Mouse (Mus musculus): ENCODE measurements around the gene Mt2. TPM values are rescaled to one million over a fixed set of nuclear protein-coding genes. Genes with fewer than 3 reads are reported as not detected.
A peak's percentile ranks its signal among the peaks of the same experiment; 100 is the strongest.

Gene Mt2
- total and polyA plus RNA-seq, 2 experiments from 2014 or later = 83.0 to 87.5 TPM

DNA sequence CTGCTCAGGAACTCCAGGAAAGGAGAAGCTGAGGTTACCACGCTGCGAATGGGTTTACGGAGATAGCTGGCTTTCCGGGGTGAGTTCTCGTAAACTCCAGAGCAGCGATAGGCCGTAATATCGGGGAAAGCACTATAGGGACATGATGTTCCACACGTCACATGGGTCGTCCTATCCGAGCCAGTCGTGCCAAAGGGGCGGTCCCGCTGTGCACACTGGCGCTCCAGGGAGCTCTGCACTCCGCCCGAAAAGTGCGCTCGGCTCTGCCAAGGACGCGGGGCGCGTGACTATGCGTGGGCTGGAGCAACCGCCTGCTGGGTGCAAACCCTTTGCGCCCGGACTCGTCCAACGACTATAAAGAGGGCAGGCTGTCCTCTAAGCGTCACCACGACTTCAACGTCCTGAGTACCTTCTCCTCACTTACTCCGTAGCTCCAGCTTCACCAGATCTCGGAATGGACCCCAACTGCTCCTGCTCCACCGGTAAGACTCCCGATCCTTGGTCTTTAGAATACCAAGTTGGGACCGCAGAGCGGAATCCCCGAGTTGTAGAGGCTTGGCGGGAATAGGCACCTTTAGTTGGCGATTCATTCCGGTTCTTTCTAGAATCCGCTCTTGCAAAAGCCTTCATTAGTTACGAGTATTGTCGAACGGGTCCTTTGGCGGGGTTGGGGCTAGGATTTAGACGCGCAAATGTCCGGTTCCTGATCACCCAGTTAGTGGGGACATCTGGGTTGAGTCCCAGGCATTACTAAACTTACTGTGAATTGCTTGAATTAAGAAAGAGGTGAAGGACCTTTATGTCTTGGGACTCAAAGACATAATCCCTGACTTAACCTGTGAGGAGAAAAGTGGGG, 6.6 kb downstream of the Mt2 start, which contains the start of gene Mt1:
TSS of gene Mt1 (plus strand) at position 226 of the 856 bp plus-strand sequence.
- Histone ChIP-seq H3K4me3 (ENCODE audit: low read depth, low read length) (peak within 1 kb of the TSS; percentile 62), H3K9me3 (replicated peaks; ENCODE audit: control insufficient read depth, low read length) (no peaks in the 10 kb centered on the region), H3K4me2 (ENCODE audit: low read depth, low read length) (peak within 1 kb of the TSS; percentile 61), H3K27me3 (ENCODE audit: control insufficient read depth, insufficient read depth, low read length) (peaks cover 5% of the 10 kb centered on the region; the same call in 1 of the 2 replicates), H3K27ac (ENCODE audit: low read depth) (peak within 1 kb of the TSS; percentile 95), H3K4me1 (ENCODE audit: control insufficient read depth, insufficient read depth) (peaks cover 15% of the 10 kb centered on the region; the same call in 1 of the 2 replicates), H3K9ac (replicated peaks; ENCODE audit: low read depth, low read length) (peak within 1 kb of the TSS; percentile 75), H3K36me3 (replicated peaks; ENCODE audit: control insufficient read depth, insufficient read depth, low read length) (no peaks in the 10 kb centered on the region)
- under 1% methylated on average over 50 of the region's 50 CpGs for WGBS
- no peak for TF ChIP-seq CTCF (IDR thresholded peaks at IDR 0.05; ENCODE audit: low read depth)
- peak; percentile 91 for TF ChIP-seq EP300 (IDR thresholded peaks at IDR 0.05; ENCODE audit: low read depth)
- ATAC-seq (ENCODE audit: insufficient read depth, low read depth) = peak; percentile 93
- DNase-seq (ENCODE audit: low spot score) = peak; percentile 93

DNA sequence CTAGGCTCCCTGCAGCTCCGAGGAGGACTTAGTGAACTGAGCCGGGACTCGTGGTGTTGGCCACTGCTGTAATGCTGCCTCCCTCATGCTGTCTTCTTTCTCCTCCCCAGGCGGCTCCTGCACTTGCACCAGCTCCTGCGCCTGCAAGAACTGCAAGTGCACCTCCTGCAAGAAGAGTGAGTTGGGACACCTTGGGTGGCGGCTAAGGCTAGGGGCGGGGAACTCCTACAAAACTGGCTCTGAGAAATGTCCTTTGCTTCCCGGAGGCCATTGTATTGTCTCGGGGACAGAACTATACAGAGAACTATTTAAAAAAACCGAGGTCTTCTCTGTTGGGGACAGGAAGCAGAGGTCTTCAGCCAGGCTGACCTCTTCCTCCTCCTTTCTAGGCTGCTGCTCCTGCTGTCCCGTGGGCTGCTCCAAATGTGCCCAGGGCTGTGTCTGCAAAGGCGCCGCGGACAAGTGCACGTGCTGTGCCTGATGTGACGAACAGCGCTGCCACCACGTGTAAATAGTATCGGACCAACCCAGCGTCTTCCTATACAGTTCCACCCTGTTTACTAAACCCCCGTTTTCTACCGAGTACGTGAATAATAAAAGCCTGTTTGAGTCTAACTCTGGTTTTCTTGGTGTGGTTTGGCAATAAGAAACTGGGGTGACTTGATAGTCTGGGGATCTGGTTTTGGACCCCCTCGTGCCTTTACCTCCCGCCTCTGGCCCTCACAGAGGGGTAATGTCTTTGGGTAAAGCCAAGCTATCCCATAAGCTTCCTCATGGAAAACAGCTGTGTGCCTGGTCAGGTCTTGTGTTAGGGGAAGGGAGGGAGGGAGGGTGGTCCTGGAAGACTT, 7.5 kb downstream of the Mt2 start:
- Histone ChIP-seq H3K9me3 (replicated peaks; ENCODE audit: control insufficient read depth, low read length) (no peaks in the 10 kb centered on the region), H3K27ac (ENCODE audit: low read depth) (peak overlapping the region; percentile 95), H3K27me3 (ENCODE audit: control insufficient read depth, insufficient read depth, low read length) (peaks cover 6% of the 10 kb centered on the region; the same call in 1 of the 2 replicates), H3K4me2 (ENCODE audit: low read depth, low read length) (peak overlapping the region; percentile 61), H3K4me1 (ENCODE audit: control insufficient read depth, insufficient read depth) (peaks cover 15% of the 10 kb centered on the region; the same call in 1 of the 2 replicates), H3K36me3 (replicated peaks; ENCODE audit: control insufficient read depth, insufficient read depth, low read length) (no peaks in the 10 kb centered on the region), H3K4me3 (ENCODE audit: low read depth, low read length) (peak overlapping the region; percentile 62), H3K9ac (replicated peaks; ENCODE audit: low read depth, low read length) (peak overlapping the region; percentile 75)
- 5% methylated on average over 25 of the region's 25 CpGs for WGBS
- no peak for TF ChIP-seq CTCF (IDR thresholded peaks at IDR 0.05; ENCODE audit: low read depth)
- TF ChIP-seq EP300 (IDR thresholded peaks at IDR 0.05; ENCODE audit: low read depth) = no peak
- ATAC-seq (ENCODE audit: insufficient read depth, low read depth) (no peak), DNase-seq (ENCODE audit: low spot score) (no peak)

DNA sequence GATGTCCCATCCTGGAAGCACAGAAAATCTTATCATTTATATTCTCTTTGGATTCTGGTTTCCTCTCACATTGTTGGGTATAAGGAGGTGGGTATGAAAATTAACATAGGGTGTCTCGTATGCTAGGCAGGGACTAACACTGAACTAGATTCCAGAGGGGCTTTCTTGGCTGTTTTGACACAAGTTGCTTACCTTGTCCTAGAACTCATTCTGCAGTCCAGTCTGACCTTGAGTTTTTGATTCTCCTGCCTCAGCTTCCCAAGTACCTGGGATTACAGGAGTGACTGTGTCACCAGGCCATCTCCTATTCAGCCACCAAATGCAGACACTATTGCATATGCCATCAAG, 8.1 kb downstream of the Mt2 start:
- WGBS = 92% methylated on average over 1 of the region's 1 CpGs
- H3K27ac ChIP-seq (ENCODE audit: low read depth) = no peak overlapping the region
- H3K36me3 ChIP-seq (replicated peaks; ENCODE audit: control insufficient read depth, insufficient read depth, low read length) = no peaks in the 10 kb centered on the region
- H3K9me3 ChIP-seq (replicated peaks; ENCODE audit: control insufficient read depth, low read length) = no peaks in the 10 kb centered on the region
- peak overlapping the region; percentile 62 for H3K4me3 ChIP-seq (ENCODE audit: low read depth, low read length)
- peak overlapping the region; percentile 61 for H3K4me2 ChIP-seq (ENCODE audit: low read depth, low read length)
- no peak for DNase-seq (ENCODE audit: low spot score)
- peaks cover 15% of the 10 kb centered on the region; the same call in 1 of the 2 replicates for H3K4me1 ChIP-seq (ENCODE audit: control insufficient read depth, insufficient read depth)
- no peak for TF ChIP-seq EP300 (IDR thresholded peaks at IDR 0.05; ENCODE audit: low read depth)
- no peak for TF ChIP-seq CTCF (IDR thresholded peaks at IDR 0.05; ENCODE audit: low read depth)
- peaks cover 7% of the 10 kb centered on the region for H3K27me3 ChIP-seq (ENCODE audit: control insufficient read depth, insufficient read depth, low read length)
- no peak for ATAC-seq (ENCODE audit: insufficient read depth, low read depth)
- H3K9ac ChIP-seq (replicated peaks; ENCODE audit: low read depth, low read length) = no peak overlapping the region

DNA sequence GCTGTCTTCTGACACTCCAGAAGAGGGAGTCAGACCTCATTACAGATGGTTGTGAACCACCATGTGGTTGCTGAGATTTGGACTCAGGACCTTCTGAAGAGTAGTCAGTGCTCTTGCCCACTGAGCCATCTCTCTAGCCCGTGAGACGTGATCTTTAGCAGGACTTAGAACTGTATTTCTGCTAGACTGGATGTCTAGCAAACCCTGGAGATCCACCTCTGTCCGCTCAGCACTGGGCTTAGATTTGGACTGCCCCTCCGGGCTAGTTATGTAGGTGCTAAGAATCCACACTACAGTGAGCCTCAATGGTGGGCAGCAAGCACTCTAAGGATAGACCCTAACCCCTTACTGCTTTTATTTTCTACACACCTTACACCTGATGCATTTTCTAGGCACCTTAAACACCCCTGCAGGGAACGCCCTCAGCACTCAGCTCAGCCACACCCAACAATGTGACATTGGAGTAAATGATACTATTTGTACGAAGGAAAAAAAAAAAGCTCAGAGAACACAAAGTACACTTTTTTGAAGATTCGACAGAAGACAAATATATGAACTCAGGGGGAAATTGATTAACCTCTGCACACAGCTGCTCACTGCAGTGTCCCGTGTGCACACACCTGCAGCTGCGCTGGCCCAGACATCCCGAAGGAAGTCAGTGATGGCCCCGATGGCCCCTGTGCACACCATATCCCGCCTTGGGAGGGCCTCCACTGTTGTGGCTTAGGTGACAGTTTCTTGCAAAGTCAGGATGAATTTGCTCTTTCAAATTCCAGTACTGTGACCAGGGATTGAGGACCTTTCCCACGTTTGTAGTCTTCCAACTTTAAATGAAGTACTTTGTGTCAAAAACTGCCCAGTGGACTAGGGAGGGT, 9.8 kb downstream of the Mt2 start:
- H3K4me3 ChIP-seq (ENCODE audit: low read depth, low read length) = peak overlapping the region; percentile 31
- H3K9me3 ChIP-seq (replicated peaks; ENCODE audit: control insufficient read depth, low read length) = no peaks in the 10 kb centered on the region
- TF ChIP-seq CTCF (IDR thresholded peaks at IDR 0.05; ENCODE audit: low read depth) (no peak), EP300 (IDR thresholded peaks at IDR 0.05; ENCODE audit: low read depth) (no peak)
- 65% methylated on average over 13 of the region's 13 CpGs for WGBS
- peak overlapping the region; percentile 58 for H3K4me2 ChIP-seq (ENCODE audit: low read depth, low read length)
- H3K27me3 ChIP-seq (ENCODE audit: control insufficient read depth, insufficient read depth, low read length) = peaks cover 21% of the 10 kb centered on the region
- DNase-seq (ENCODE audit: low spot score) = no peak
- H3K4me1 ChIP-seq (ENCODE audit: control insufficient read depth, insufficient read depth) = peaks cover 21% of the 10 kb centered on the region
- peak overlapping the region; percentile 77 for H3K27ac ChIP-seq (ENCODE audit: low read depth)
- peak overlapping the region; percentile 41; the same call in 1 of the 2 replicates for H3K9ac ChIP-seq (replicated peaks; ENCODE audit: low read depth, low read length)
- no peak for ATAC-seq (ENCODE audit: insufficient read depth, low read depth)
- H3K36me3 ChIP-seq (replicated peaks; ENCODE audit: control insufficient read depth, insufficient read depth, low read length) = no peaks in the 10 kb centered on the region

Data from heart, postnatal 0 days (tissue).